Mouse (Mus musculus) lung, embryonic 16.5 days (tissue): Measurements from ENCODE around the gene Npm3. TPM values are rescaled to one million over a fixed set of nuclear protein-coding genes. Genes with fewer than 3 reads are reported as not detected.

Source experiments
- ATAC-seq: fragments of 200-750 bp; cut with Nextera tagmentation; 2 replicates; pipeline ENCODE4 v1.8.0; 2017; ENCODE audit warnings: low read depth, mild to moderate bottlenecking, moderate library complexity
- H3K27ac ChIP-seq: fragments of 300-500 bp; sonication (generic); 2 replicates; pipeline ENCODE4 v1.5.1; 2014; ENCODE audit warnings: mild to moderate bottlenecking, control low read depth, low read length
- H3K27me3 ChIP-seq: fragments of 300-500 bp; sonication (generic); 2 replicates; pipeline ENCODE4 v1.6.1; 2014; ENCODE audit warnings: low read depth, low read length, mixed read lengths; ENCODE audit not compliant: control insufficient read depth, insufficient read depth
- H3K36me3 ChIP-seq: fragments of 300-500 bp; sonication (generic); 2 replicates; pipeline ENCODE4 v1.6.1; 2014; ENCODE audit warnings: low read length; ENCODE audit not compliant: control insufficient read depth, insufficient read depth
- H3K4me1 ChIP-seq: fragments of 300-500 bp; sonication (generic); replicated peaks from 2 replicates; pipeline ENCODE4 v1.6.1; 2014; ENCODE audit warnings: low read length, mixed read lengths; ENCODE audit not compliant: control insufficient read depth, insufficient read depth
- H3K4me2 ChIP-seq: fragments of 300-500 bp; sonication (generic); 2 replicates; pipeline ENCODE4 v1.6.1; 2014; ENCODE audit warnings: low read depth, low read length, control low read depth
- H3K4me3 ChIP-seq: fragments of 300-500 bp; sonication (generic); 2 replicates; pipeline ENCODE4 v1.5.1; 2014; ENCODE audit warnings: mild to moderate bottlenecking, low read length, control low read depth
- H3K9ac ChIP-seq: fragments of 300-500 bp; sonication (generic); 2 replicates; pipeline ENCODE4 v1.6.1; 2014; ENCODE audit warnings: low read length, control low read depth
- H3K9me3 ChIP-seq: fragments of 300-500 bp; sonication (generic); 2 replicates; pipeline ENCODE4 v1.6.1; 2016; ENCODE audit warnings: low read length; ENCODE audit not compliant: control insufficient read depth
- WGBS: fragments of 180-500 bp; shearing (Covaris S2); extraction: QIAGEN DNeasy Blood & Tissue Kit; methylation state at CpG from one replicate; pipeline ENCODE4 v1.1.7; 2014; 5-methylcytosine and 5-hydroxymethylcytosine counted together
- polyA plus RNA-seq: library from polyadenylated mRNA; unstranded; fragments of >200 nt; fragmentation: Nextera tagmentation; extraction: Ambion mirVana; gene quantifications from 2 replicates; pipeline ENCODE4 v1.2.1, GENCODE M21; 2015

Npm3 gene
- polyA plus RNA-seq, 1 experiment from 2014 or later, result 15.8 TPM

GRCm38 (mm10) chr19:45730042-45730441, 19.3 kb downstream of the Npm3 start:
- Histone ChIP-seq H3K36me3 (no peaks in the 10 kb centered on the region), H3K4me1 (no peaks in the 10 kb centered on the region), H3K27me3 (no peaks in the 10 kb centered on the region; the same call in 1 of the 2 replicates), H3K27ac (no peak overlapping the region), H3K4me3 (no peak overlapping the region), H3K4me2 (no peak overlapping the region), H3K9me3 (no peaks in the 10 kb centered on the region), H3K9ac (no peak overlapping the region)
- 69% methylated on average over 8 of the region's 8 CpGs for WGBS
- no peak for ATAC-seq

- no peaks in the 10 kb centered on the region for H3K27me3 ChIP-seq
- no peak overlapping the region for H3K4me2 ChIP-seq
- no peaks in the 10 kb centered on the region for H3K36me3 ChIP-seq
- 66% methylated on average over 10 of the region's 10 CpGs for WGBS
- no peak overlapping the region for H3K27ac ChIP-seq
- H3K4me1 ChIP-seq, result no peaks in the 10 kb centered on the region
- H3K4me3 ChIP-seq, result no peak overlapping the region
- no peaks in the 10 kb centered on the region for H3K9me3 ChIP-seq
- no peak overlapping the region for H3K9ac ChIP-seq
- no peak for ATAC-seq
Measured at GRCm38 (mm10) chr19:45727231-45727630, 22.2 kb downstream of the Npm3 start.

GRCm38 (mm10) chr19:45725677-45726277, 23.6 kb downstream of the Npm3 start:
- H3K4me1 ChIP-seq, result no peaks in the 10 kb centered on the region
- H3K36me3 ChIP-seq, result no peaks in the 10 kb centered on the region
- H3K4me3 ChIP-seq, result no peak overlapping the region
- ATAC-seq, result no peak
- 26% methylated on average over 14 of the region's 14 CpGs for WGBS
- H3K27me3 ChIP-seq, result no peaks in the 10 kb centered on the region
- no peak overlapping the region for H3K4me2 ChIP-seq
- no peak overlapping the region for H3K9ac ChIP-seq
- no peaks in the 10 kb centered on the region for H3K9me3 ChIP-seq
- no peak overlapping the region for H3K27ac ChIP-seq

- H3K9me3 ChIP-seq, result no peaks in the 10 kb centered on the region
- no peaks in the 10 kb centered on the region for H3K36me3 ChIP-seq
- H3K9ac ChIP-seq, result no peak overlapping the region
- no peak overlapping the region for H3K4me2 ChIP-seq
- no peaks in the 10 kb centered on the region for H3K27me3 ChIP-seq
- no peaks in the 10 kb centered on the region for H3K4me1 ChIP-seq
- WGBS, result 69% methylated on average over 5 of the region's 5 CpGs
- ATAC-seq, result no peak
- H3K27ac ChIP-seq, result no peak overlapping the region
- H3K4me3 ChIP-seq, result no peak overlapping the region
Measured at GRCm38 (mm10) chr19:45722188-45722587, 27.2 kb downstream of the Npm3 start.

- no peak overlapping the region for H3K27ac ChIP-seq
- H3K4me3 ChIP-seq, result no peak overlapping the region
- no peaks in the 10 kb centered on the region for H3K36me3 ChIP-seq
- no peaks in the 10 kb centered on the region for H3K4me1 ChIP-seq
- H3K27me3 ChIP-seq, result no peaks in the 10 kb centered on the region
- H3K9ac ChIP-seq, result no peak overlapping the region
- no peak for ATAC-seq
- 59% methylated on average over 3 of the region's 3 CpGs for WGBS
- H3K9me3 ChIP-seq, result no peaks in the 10 kb centered on the region
- peak overlapping the region; percentile 32 for H3K4me2 ChIP-seq
Measured at GRCm38 (mm10) chr19:45718286-45718685, 31.1 kb downstream of the Npm3 start.

- ATAC-seq, result peak; percentile 78
- H3K4me2 ChIP-seq, result peak overlapping the region; percentile 32
- H3K9me3 ChIP-seq, result no peaks in the 10 kb centered on the region
- no peaks in the 10 kb centered on the region for H3K27me3 ChIP-seq
- H3K36me3 ChIP-seq, result no peaks in the 10 kb centered on the region
- H3K27ac ChIP-seq, result no peak overlapping the region
- WGBS, result 9% methylated on average over 16 of the region's 16 CpGs
- H3K4me3 ChIP-seq, result peak overlapping the region; percentile 15; the same call in 1 of the 2 replicates
- no peaks in the 10 kb centered on the region for H3K4me1 ChIP-seq
- no peak overlapping the region for H3K9ac ChIP-seq
Measured at GRCm38 (mm10) chr19:45717493-45718220, 31.7 kb downstream of the Npm3 start.

GRCm38 (mm10) chr19:45708704-45709103, 40.7 kb downstream of the Npm3 start:
- no peak overlapping the region for H3K4me2 ChIP-seq
- ATAC-seq, result peak; percentile 45; the same call in 1 of the 2 replicates
- no peaks in the 10 kb centered on the region for H3K4me1 ChIP-seq

More at GRCm38 (mm10) chr19:45708704-45709103, 40.7 kb downstream of the Npm3 start:
- H3K27me3 ChIP-seq, result no peaks in the 10 kb centered on the region
- H3K9ac ChIP-seq, result no peak overlapping the region
- no peak overlapping the region for H3K27ac ChIP-seq
- no peaks in the 10 kb centered on the region for H3K36me3 ChIP-seq
- 49% methylated on average over 3 of the region's 3 CpGs for WGBS
- H3K4me3 ChIP-seq, result no peak overlapping the region
- H3K9me3 ChIP-seq, result no peaks in the 10 kb centered on the region

Other genes starting within 250 kb of the Npm3 start
- 17.4 and 18.7 TPM in 2 replicates for gene Poll, start 189.1 kb downstream of the Npm3 start, polyA plus RNA-seq
- 55.0 and 60.5 TPM in 2 replicates for gene Gm17018, start 189.0 kb downstream of the Npm3 start, polyA plus RNA-seq
- 4.3 and 5.4 TPM in 2 replicates for gene Fbxw4, start 89.3 kb downstream of the Npm3 start, polyA plus RNA-seq
- gene Fgf8, start 6.7 kb downstream of the Npm3 start, polyA plus RNA-seq, result not detected in 2 replicates
- gene Mgea5, start 34.2 kb upstream of the Npm3 start, polyA plus RNA-seq, result 47.0 and 48.5 TPM in 2 replicates
- gene Kcnip2, start 66.5 kb upstream of the Npm3 start, polyA plus RNA-seq, result 1.7 and 1.9 TPM in 2 replicates
- gene Armh3, start 248.9 kb upstream of the Npm3 start, polyA plus RNA-seq, result 16.9 and 18.0 TPM in 2 replicates